Mouse (Mus musculus): ENCODE measurements around the gene Ttc26.
A peak's percentile ranks its signal among the peaks of the same experiment; 100 is the strongest.
"Not testable (repeated sequence)": the region's sequence is repeated elsewhere in the genome, so short reads cannot be mapped to it uniquely, and the experiment has no call there.

Gene Ttc26

GRCm38 (mm10) chr6:38356661-38357433 is 24.4 kb upstream of the Ttc26 start:
- DNase-seq (ENCODE audit: extremely low spot score), result not testable (repeated sequence)

DNA sequence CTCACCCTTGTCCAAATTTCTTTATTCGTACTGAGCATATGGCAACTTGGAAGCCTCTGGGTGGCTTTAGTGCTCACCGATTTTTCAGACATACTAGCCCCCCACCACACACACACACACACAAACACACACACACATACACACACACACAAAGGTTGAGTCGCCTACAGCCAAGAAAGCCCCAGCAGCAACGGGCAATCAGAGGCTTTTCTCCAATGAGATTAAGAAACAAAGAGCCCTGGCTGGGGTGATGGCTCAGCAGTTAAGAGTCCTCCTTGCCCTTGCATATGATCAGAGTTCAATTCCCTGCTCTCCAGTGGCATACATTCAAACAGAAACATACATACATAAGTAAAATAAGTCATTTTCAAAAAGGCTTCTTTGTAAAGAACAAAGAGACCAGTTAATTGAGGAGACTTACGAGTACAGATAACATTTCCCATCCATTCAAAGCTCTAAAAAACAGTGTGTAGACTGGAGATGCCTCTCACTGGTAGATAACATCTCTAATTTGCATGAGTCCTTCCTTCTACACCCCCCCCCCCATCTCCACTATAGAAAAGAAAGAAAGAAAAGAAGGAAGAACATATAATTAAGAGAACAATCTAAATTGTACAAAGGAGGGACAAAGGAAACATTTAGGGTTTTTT is 23.5 kb upstream of the Ttc26 start:
- DNase-seq (ENCODE audit: extremely low spot score), result no peak

DNA sequence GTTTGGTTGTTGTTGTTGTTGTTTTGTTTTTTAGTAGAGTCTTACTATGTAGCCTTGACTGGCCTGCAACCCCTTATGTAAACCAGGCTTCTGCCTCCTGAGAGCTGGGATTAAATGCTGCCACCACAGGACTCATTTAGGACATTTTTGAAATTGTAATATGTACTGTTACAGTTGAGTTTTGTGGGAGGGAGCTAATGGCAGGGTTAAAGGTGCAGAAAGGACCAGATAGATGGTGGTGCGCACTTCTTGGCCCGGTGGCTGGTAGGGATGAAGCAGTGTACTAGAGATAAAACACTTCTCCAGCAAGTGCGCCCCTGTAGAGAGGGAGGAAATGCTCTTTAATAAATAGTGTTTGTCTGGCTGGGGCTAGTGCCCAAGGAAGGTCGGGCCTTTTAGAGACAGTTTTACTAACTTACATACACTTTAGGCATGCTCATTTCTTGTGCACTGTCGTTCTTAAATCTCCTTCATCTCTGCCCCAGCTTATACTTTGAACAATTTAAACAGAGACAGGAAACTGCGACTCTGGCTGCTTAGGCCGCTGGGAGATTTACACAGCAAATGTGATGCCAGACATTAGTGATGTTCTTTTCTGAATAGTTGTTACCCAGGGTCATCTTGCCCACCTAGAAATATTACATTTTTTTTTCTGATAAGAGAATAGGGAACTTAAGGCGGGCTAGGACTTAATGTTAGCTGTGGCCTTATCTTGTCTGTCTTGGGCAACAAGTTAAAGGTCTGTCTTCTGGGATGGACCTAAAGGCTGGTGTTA is 22.8 kb upstream of the Ttc26 start:
- DNase-seq (ENCODE audit: extremely low spot score), result no peak

DNA sequence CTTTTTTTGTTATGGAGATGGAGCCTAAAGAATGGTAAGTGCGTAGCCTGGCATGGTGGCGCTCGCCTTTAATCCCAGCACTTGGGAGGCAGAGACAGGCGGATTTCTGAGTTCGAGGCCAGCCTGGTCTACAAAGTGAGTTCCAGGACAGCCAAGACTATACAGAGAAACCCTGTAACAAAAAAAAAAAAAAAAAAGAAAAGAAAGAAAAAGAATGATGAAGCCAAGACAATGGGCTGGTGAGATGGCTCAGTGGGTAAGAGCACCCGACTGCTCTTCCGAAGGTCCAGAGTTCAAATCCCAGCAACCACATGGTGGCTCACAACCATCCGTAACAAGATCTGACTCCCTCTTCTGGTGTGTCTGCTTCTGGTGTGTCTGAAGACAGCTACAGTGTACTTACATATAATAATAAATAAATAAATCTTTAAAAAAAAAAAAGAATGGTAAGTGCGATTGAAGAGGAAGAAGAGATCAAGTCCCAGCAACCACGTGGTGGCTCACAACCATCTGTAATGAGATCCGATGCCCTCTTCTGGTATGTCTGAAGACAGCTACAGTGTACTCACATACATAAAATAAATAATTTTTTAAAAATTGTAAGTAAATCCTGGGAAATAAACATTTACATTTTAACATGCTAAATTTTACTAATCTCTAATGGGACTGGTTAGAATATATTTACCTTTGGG is 22.1 kb upstream of the Ttc26 start:
- not testable (repeated sequence) for DNase-seq (ENCODE audit: extremely low spot score)

DNA sequence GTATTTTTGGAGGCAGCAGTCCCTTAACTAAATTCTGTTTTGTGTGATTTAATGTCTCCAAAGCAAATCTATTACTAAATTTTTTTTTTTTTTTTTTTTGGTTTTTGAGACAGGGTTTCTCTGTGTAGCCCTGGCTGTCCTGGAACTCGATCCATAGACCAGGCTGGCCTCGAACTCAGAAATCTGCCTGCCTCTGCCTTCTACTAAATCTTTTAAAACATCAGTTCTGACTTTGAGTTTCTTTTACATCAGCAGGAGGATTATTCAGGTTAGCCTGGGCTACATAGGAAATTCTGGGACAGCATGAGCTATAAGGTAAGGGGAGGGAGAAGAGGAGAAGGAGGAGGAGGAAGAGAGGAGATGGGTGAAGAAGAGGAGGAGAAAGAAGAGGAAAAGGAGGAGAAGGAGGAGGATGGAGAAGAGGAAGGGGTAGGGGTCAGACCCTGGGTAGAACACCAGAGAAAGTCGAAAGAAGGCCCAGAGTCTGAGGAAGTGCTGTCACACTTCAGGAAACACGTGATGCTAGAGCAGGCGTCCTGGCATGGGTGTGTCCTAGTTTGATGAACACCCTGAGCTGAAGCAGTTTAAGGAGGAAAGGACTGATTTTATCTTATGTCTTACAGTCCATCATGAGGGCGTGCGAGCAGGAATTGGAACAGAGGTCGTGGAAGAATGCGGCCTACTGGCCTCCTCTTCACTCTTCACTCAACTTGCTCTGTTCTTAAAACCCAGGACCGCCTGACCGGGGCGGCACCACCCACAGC is 21.4 kb upstream of the Ttc26 start:
- DNase-seq (ENCODE audit: extremely low spot score), result no peak

DNA sequence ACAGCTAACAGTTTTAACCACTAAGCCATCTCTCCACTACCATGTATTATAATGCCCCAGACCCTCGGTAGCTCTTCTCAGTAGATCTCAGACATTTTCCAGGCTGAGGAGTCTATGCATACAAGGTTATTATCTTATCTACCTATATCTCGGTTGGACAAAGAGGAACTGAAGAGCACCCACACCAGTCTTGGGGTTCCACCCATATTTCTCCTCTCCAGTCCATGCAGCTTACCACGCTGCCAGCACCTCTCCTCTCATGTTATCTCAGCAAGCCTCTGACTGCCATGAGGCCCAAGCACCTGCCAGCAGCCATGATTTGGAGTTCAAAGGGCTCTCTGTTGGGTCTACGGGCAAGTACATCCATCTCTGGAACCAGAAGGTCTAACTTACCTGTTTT is 20.2 kb upstream of the Ttc26 start:
- DNase-seq (ENCODE audit: extremely low spot score), result no peak

GRCm38 (mm10) chr6:38361937-38362336 is 19.3 kb upstream of the Ttc26 start:
- no peak for DNase-seq (ENCODE audit: extremely low spot score)

- no peak for DNase-seq (ENCODE audit: extremely low spot score)
These were observed 17.9 kb upstream of the Ttc26 start for GRCm38 (mm10) chr6:38363370-38363769.

DNA sequence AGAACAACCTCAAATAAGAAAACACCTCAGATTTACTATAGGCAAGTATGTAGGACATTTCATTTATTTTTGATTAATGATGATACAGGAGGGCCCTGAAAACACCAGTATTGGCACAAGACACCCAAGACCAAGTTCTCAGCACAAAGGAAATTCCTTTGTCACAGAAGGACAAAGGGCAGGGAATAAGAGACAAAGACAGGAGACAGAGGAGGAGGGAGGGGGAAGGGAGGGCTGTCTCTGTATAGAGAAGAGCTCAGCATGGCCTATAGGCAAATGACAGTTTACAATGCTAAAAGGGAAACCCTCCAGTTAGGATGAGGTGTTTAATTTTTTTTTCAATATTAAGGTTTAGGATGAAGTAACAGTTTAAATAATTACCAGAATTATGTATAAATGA is 17.1 kb upstream of the Ttc26 start:
- DNase-seq (ENCODE audit: extremely low spot score), result no peak

DNA sequence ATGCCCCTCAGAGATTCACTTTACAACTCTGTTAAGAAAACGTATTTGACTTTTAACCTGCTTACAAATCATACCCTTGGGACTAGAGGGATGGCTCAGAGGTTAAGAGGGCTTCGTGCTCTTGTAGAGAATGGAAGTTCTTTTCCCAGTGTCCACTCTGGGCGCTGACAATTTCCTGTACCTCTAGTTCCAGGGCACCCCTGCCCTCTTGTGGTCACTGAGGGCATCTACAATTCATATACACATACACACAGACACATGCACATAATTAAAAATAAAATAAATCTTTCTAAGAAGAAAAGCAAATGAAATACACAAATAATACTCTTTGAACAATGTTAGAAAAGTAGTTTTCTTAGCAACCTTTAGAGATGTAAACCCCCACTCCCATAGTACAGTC is 11.3 kb upstream of the Ttc26 start:
- no peak for DNase-seq (ENCODE audit: extremely low spot score)

DNA sequence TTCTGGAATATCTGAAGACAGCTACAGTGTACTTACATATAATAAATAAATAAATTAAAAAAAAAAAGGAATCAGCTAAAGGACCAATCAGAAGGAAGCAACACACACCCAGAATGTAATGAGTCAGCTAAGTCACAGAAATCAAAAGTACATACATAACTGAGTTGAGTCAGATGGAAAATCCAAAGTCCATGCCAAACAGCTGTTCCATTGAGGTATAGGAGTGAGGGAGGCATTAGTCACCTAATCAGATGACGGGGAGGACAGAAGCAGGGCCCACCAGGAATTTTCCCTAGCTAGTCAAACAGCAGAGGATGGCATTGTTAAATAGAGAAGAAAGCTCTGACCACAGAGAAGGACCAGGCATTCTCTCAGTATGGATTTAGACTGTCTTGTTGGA is 7.0 kb upstream of the Ttc26 start:
- DNase-seq (ENCODE audit: extremely low spot score), result no peak

DNA sequence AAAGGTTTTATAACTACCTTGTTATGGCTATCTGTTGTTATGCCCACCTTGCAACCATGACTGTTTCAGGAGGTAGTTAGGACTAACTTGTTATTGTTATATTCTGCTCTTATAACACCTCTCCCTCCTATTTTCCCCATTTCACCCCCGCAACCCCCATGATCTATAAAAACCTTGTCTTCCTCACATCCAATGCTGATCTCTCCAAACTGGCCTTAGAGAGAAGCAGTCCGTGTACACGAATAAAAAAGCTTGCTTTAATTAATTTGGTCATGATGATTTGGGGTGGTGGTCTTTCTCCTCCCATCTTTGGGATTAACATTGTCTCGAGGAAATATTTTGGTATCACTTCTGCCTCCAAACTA is 523 bp upstream of the Ttc26 start:
- DNase-seq (ENCODE audit: extremely low spot score), result no peak

GRCm38 (mm10) chr6:38389671-38390070 is 8.4 kb downstream of the Ttc26 start:
- DNase-seq (ENCODE audit: extremely low spot score), result no peak

GRCm38 (mm10) chr6:38432457-38432856 is 51.2 kb downstream of the Ttc26 start:
- not testable (repeated sequence) for DNase-seq (ENCODE audit: extremely low spot score)

GRCm38 (mm10) chr6:38433261-38434033 is 52.2 kb downstream of the Ttc26 start, which contains the start of gene Ubn2:
TSS of gene Ubn2 (plus strand) at chr6:38433950.
- peak; percentile 96 for DNase-seq (ENCODE audit: extremely low spot score)

- DNase-seq (ENCODE audit: extremely low spot score), result peak; percentile 72
These were observed 53.1 kb downstream of the Ttc26 start for GRCm38 (mm10) chr6:38434055-38435023.

- no peak for DNase-seq (ENCODE audit: extremely low spot score)
These were observed 62.6 kb downstream of the Ttc26 start for GRCm38 (mm10) chr6:38443842-38444241.

DNA sequence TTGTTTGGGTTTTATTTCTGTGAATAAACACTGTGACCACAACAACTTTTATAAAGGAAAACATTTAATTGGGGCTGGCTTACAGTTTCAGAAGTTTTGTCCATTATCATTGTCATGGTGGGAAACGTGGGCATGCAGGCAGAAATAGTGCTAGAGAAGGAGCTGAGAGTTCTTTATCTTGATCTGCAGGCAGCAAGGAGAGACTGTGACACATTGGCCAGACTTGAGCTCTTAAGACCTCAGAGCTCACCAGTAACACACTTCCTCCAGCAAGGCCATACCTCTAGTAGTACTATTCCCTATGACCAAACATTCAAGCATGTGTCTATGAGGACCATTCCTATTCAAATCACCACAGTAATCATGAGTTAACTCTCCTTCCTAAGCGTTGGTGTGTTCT is 67.0 kb downstream of the Ttc26 start:
- no peak for DNase-seq (ENCODE audit: extremely low spot score)

GRCm38 (mm10) chr6:38453049-38453448 is 71.8 kb downstream of the Ttc26 start:
- DNase-seq (ENCODE audit: extremely low spot score), result no peak
